Mouse (Mus musculus): ENCODE data around the gene Esrra.

GRCm38 (mm10) chr19:6921647-6922567 lies at the start of gene Esrra:
- TF ChIP-seq POLR2A (IDR thresholded peaks at IDR 0.05; ENCODE audit: insufficient read depth, low read length) (no peak), CTCF (IDR thresholded peaks at IDR 0.05; ENCODE audit: low read depth, low read length) (no peak), EP300 (IDR thresholded peaks at IDR 0.05; ENCODE audit: insufficient read depth, low read depth, low read length) (peak; percentile 31; the same call in 1 of the 2 replicates)
